In genomic region chr15:101004538-101004937, GRCm38 (mm10) we compare ENCODE assay signal across 35 mouse cellular contexts. TPM values are rescaled to one million over a fixed set of nuclear protein-coding genes. Genes with fewer than 3 reads are reported as not detected.
"Had no signal": no experiment of that assay in that cellular context is flagged by ENCODE, and none has a peak within 500 bp of the region (broad histone marks: within the 10 kb centered on the region; RNA-seq: fewer than 3 reads in every experiment).

No protein-coding gene starts in this region.

- H3K9ac ChIP-seq: heart, embryonic 12.5 days; hindbrain, embryonic 12.5 days; hindbrain, embryonic 14.5 days; intestine, embryonic 15.5 days; limb, embryonic 12.5 days; liver, embryonic 13.5 days had no signal

- H3K36me3 ChIP-seq: heart, embryonic 10.5 days; heart, embryonic 12.5 days; intestine, embryonic 15.5 days; limb, embryonic 10.5 days; limb, embryonic 12.5 days; liver, embryonic 13.5 days had no signal

- H3K4me1 ChIP-seq: liver, embryonic 13.5 days had no signal

- ATAC-seq: hindbrain, embryonic 16.5 days; inflammation-experienced regulatory T-cells, adult 6 months; intestine, embryonic 15.5 days; intestine, postnatal 0 days had no signal

- H3K9me3 ChIP-seq: heart, embryonic 10.5 days; heart, embryonic 12.5 days; hindbrain, embryonic 10.5 days; hindbrain, embryonic 12.5 days; intestine, embryonic 15.5 days; limb, embryonic 10.5 days; limb, embryonic 12.5 days; liver, embryonic 13.5 days had no signal

- H3K27me3 ChIP-seq: hindbrain, embryonic 12.5 days; intestine, embryonic 15.5 days had no signal

- H3K4me2 ChIP-seq: heart, embryonic 12.5 days; hindbrain, embryonic 12.5 days; hindbrain, embryonic 14.5 days; intestine, embryonic 15.5 days; limb, embryonic 12.5 days; liver, embryonic 11.5 days; liver, embryonic 13.5 days had no signal

- DNase-seq: gastrocnemius, adult 2 months; gastrocnemius, postnatal 10 days; gastrocnemius, postnatal 25 days; heart, adult 18-20 months; heart, postnatal 10 days; heart, postnatal 4 days; kidney, adult 18-20 months; kidney, adult 8-10 months; kidney, postnatal 10 days; kidney, postnatal 25 days; kidney, postnatal 4 days; liver; liver, embryonic 13.5 days had no signal

- H3K4me3 ChIP-seq: gastrocnemius, adult 2 months; heart, embryonic 10.5 days; heart, embryonic 12.5 days; hindbrain, embryonic 10.5 days; hindbrain, embryonic 12.5 days; intestine, embryonic 15.5 days; limb, embryonic 10.5 days; limb, embryonic 12.5 days; liver, embryonic 13.5 days had no signal

- H3K27ac ChIP-seq: gastrocnemius, adult 2 months; heart, embryonic 10.5 days; hindbrain, embryonic 10.5 days; hindbrain, embryonic 12.5 days; hindbrain, embryonic 14.5 days; intestine, embryonic 15.5 days; limb, embryonic 10.5 days; limb, embryonic 12.5 days; liver, embryonic 13.5 days had no signal

RNA-seq across cellular contexts. Expression of gene Gm47841, which starts 42.7 kb away (rescaled TPM):
- total RNA-seq: gastrocnemius, adult 2 months; gastrocnemius, postnatal 10 days; gastrocnemius, postnatal 25 days; granulocyte monocyte progenitor cell, adult 5-6 weeks; heart, adult 18-20 months; heart, postnatal 25 days; layer of hippocampus, postnatal 10 days; layer of hippocampus, postnatal 25 days; left cerebral cortex, postnatal 14 days; left cerebral cortex, postnatal 36 days had no signal
- polyA plus RNA-seq: heart, embryonic 10.5 days; heart, embryonic 12.5 days; heart, embryonic 14.5 days; heart, embryonic 16.5 days; hindbrain, embryonic 10.5 days; hindbrain, embryonic 12.5 days; hindbrain, embryonic 14.5 days; hindbrain, embryonic 16.5 days; inflammation-experienced regulatory T-cells, adult 6 months; intestine, embryonic 15.5 days; intestine, postnatal 0 days; kidney, embryonic 14.5 days; kidney, embryonic 16.5 days; limb, embryonic 10.5 days; limb, embryonic 12.5 days; liver, embryonic 11.5 days; liver, embryonic 13.5 days had no signal
